Mouse (Mus musculus): Measurements from ENCODE around the gene Tmem129.

GRCm38 (mm10) chr5:33674439-33674838 is 16.2 kb upstream of the Tmem129 start:
- TF ChIP-seq CTCF (IDR thresholded peaks at IDR 0.05; ENCODE audit: low read depth, low read length) (no peak), POLR2A (IDR thresholded peaks at IDR 0.05; ENCODE audit: extremely low read depth, insufficient read depth, low read length) (no peak)
